In genomic region chr5:140418106-140418488, GRCm38 (mm10) we compare ENCODE assay signal across 7 mouse cellular contexts. TPM values are rescaled to one million over a fixed set of nuclear protein-coding genes. Genes with fewer than 3 reads are reported as not detected.
DNase-seq lines count a peak whose midpoint lies in the region; ATAC-seq lines count a peak whose summit lies in the region.

No protein-coding gene starts in this region.

- ATAC-seq in embryonic facial prominence, embryonic 14.5 days (ENCODE audit: low read depth), result peak; percentile 13
- ATAC-seq in hindbrain, embryonic 16.5 days, result peak; percentile 18; the same call in 1 of the 2 replicates

- H3K9ac ChIP-seq in embryonic facial prominence, embryonic 14.5 days (ENCODE audit: low read depth, low read length), result peak overlapping the region; percentile 97
- peak overlapping the region; percentile 79 for H3K9ac ChIP-seq in hindbrain, embryonic 16.5 days (ENCODE audit: low read depth, low read length)

- H3K4me1 ChIP-seq in embryonic facial prominence, embryonic 14.5 days (ENCODE audit: control insufficient read depth, insufficient read depth, low read length), result peaks cover 12% of the 10 kb centered on the region
- H3K4me1 ChIP-seq in hindbrain, embryonic 16.5 days (ENCODE audit: control insufficient read depth, insufficient read depth, low read depth, low read length), result peaks cover 25% of the 10 kb centered on the region
- peaks cover 30% of the 10 kb centered on the region for H3K4me1 ChIP-seq in midbrain, embryonic 10.5 days

- peak overlapping the region; percentile 100 for H3K4me3 ChIP-seq in embryonic facial prominence, embryonic 14.5 days (ENCODE audit: low read depth, low read length)
- H3K4me3 ChIP-seq in hindbrain, embryonic 16.5 days (ENCODE audit: low read length), result peak overlapping the region; percentile 100
- H3K4me3 ChIP-seq in midbrain, embryonic 10.5 days, result peak overlapping the region; percentile 77

- H3K27ac ChIP-seq in embryonic facial prominence, embryonic 14.5 days (replicated peaks; ENCODE audit: low read depth, low read length), result peak overlapping the region; percentile 98
- H3K27ac ChIP-seq in hindbrain, embryonic 16.5 days (ENCODE audit: low read depth, low read length), result peak overlapping the region; percentile 95
- H3K27ac ChIP-seq in midbrain, embryonic 10.5 days (replicated peaks), result peak overlapping the region; percentile 97

- no peaks in the 10 kb centered on the region for H3K27me3 ChIP-seq in embryonic facial prominence, embryonic 14.5 days (replicated peaks; ENCODE audit: control insufficient read depth, insufficient read depth, low read length)
- no peaks in the 10 kb centered on the region for H3K27me3 ChIP-seq in hindbrain, embryonic 16.5 days (replicated peaks; ENCODE audit: control insufficient read depth, insufficient read depth, low read length)
- no peaks in the 10 kb centered on the region for H3K27me3 ChIP-seq in midbrain, embryonic 10.5 days (ENCODE audit: low read depth, poor library complexity, severe bottlenecking)

- peak overlapping the region; percentile 78 for H3K4me2 ChIP-seq in embryonic facial prominence, embryonic 14.5 days (ENCODE audit: low read depth, low read length)
- H3K4me2 ChIP-seq in hindbrain, embryonic 16.5 days (ENCODE audit: low read length), result peak overlapping the region; percentile 93

- H3K9me3 ChIP-seq in embryonic facial prominence, embryonic 14.5 days (ENCODE audit: control insufficient read depth, low read length), result no peaks in the 10 kb centered on the region
- H3K9me3 ChIP-seq in hindbrain, embryonic 16.5 days (ENCODE audit: control insufficient read depth, low read length), result no peaks in the 10 kb centered on the region
- no peaks in the 10 kb centered on the region for H3K9me3 ChIP-seq in midbrain, embryonic 10.5 days (replicated peaks)

- 1% methylated on average over 12 of the region's 12 CpGs for WGBS in embryonic facial prominence, embryonic 14.5 days
- WGBS in hindbrain, embryonic 16.5 days, result under 1% methylated on average over 12 of the region's 12 CpGs
- 5% methylated on average over 12 of the region's 12 CpGs for WGBS in midbrain, embryonic 10.5 days

- peak; percentile 14 for DNase-seq in right cerebral cortex, adult 18-20 months
- DNase-seq in right cerebral cortex, postnatal 10 days (ENCODE audit: low spot score in 2 of 2), result no peak
- DNase-seq in embryonic facial prominence, embryonic 14.5 days (ENCODE audit: low spot score), result peak; percentile 45
- no peak for DNase-seq in midbrain, embryonic 10.5 days (ENCODE audit: low spot score)
- no peak for DNase-seq in gastrocnemius, postnatal 4 days (ENCODE audit: low spot score in 2 of 2)
- DNase-seq in urinary bladder, postnatal 10 days (ENCODE audit: low spot score), result no peak

- H3K36me3 ChIP-seq in embryonic facial prominence, embryonic 14.5 days (ENCODE audit: control insufficient read depth, insufficient read depth, low read length), result 0 out of 2 replicates have a peak, but pooled peaks cover 3% of the 10 kb centered on the region
- no peaks in the 10 kb centered on the region for H3K36me3 ChIP-seq in hindbrain, embryonic 16.5 days (ENCODE audit: control insufficient read depth, insufficient read depth, low read length)
- H3K36me3 ChIP-seq in midbrain, embryonic 10.5 days, result peaks cover 23% of the 10 kb centered on the region

RNA-seq across cellular contexts. Expression of gene Eif3b, which starts 1.0 kb away (rescaled TPM):
- 130 and 143 TPM in 2 replicates for polyA plus RNA-seq in embryonic facial prominence, embryonic 14.5 days (2014; fragmentation: Nextera tagmentation; extraction: Ambion mirVana)
- 65.9 and 77.6 TPM in 2 replicates for polyA plus RNA-seq in hindbrain, embryonic 16.5 days (2015; fragmentation: Nextera tagmentation; extraction: Ambion mirVana)
- polyA plus RNA-seq in midbrain, embryonic 10.5 days (2016; fragmentation: Nextera tagmentation; extraction: Ambion mirVana), result 145 and 153 TPM in 2 replicates
- total RNA-seq in gastrocnemius, postnatal 4 days (2021), result 100 to 1,000 TPM; 105 to 110 TPM

RNA-seq across cellular contexts. Expression of gene Gm4869, which starts 27.3 kb away (rescaled TPM):
- polyA plus RNA-seq in embryonic facial prominence, embryonic 14.5 days (2014; fragmentation: Nextera tagmentation; extraction: Ambion mirVana), result 0.06 and 0.07 TPM in 2 replicates
- polyA plus RNA-seq in hindbrain, embryonic 16.5 days (2015; fragmentation: Nextera tagmentation; extraction: Ambion mirVana), result not detected in 2 replicates
- polyA plus RNA-seq in midbrain, embryonic 10.5 days (2016; fragmentation: Nextera tagmentation; extraction: Ambion mirVana), result not detected in 2 replicates
- not detected for total RNA-seq in gastrocnemius, postnatal 4 days (2021)

RNA-seq across cellular contexts. Expression of gene Snx8, which starts 29.0 kb away (rescaled TPM):
- 10.7 and 11.2 TPM in 2 replicates for polyA plus RNA-seq in embryonic facial prominence, embryonic 14.5 days (2014; fragmentation: Nextera tagmentation; extraction: Ambion mirVana)
- 42.4 and 43.7 TPM in 2 replicates for polyA plus RNA-seq in hindbrain, embryonic 16.5 days (2015; fragmentation: Nextera tagmentation; extraction: Ambion mirVana)
- 24.4 and 24.5 TPM in 2 replicates for polyA plus RNA-seq in midbrain, embryonic 10.5 days (2016; fragmentation: Nextera tagmentation; extraction: Ambion mirVana)
- total RNA-seq in gastrocnemius, postnatal 4 days (2021), result 10 to 100 TPM; 19.6 to 24.5 TPM

Comparison
In these comparisons a context has a peak if more than half of its experiments do, and no peak if none do; other contexts are left out.
1. DNase-seq: peak in right cerebral cortex, adult 18-20 months (single experiment) and embryonic facial prominence, embryonic 14.5 days (single experiment); none in right cerebral cortex, postnatal 10 days (0 of 2), midbrain, embryonic 10.5 days (single experiment), gastrocnemius, postnatal 4 days (0 of 2) and urinary bladder, postnatal 10 days (single experiment).
2. Peak in every context shown above with its lines, with median percentiles within 50 percentile points of each other: H3K27ac ChIP-seq and H3K4me3 ChIP-seq.